Mouse (Mus musculus): ENCODE results near the gene C1galt1.

DNA sequence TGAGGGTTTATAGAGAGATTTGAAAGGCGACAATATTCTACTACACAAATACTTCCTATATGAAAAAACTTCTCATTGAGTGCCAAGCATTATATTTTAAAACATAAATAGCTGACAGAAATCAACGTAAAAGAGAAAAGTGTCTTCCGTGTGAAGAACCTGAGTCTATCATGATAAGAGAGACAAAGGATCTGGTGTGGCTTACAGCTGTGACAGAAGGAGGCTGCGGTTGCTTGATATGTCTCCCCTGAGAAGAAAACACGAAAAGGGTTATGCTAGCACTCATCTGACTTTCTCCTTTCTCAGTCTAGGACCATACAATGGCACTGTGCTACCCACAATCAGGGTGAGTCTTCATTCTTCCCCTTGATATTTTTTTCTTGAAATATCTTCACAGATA lies 51.7 kb downstream of the C1galt1 start:
- TF ChIP-seq JUND (conservative IDR thresholded peaks at IDR 0.05; ENCODE audit: low read depth, low read length) = no peak
- TF ChIP-seq EP300 (IDR thresholded peaks at IDR 0.05; ENCODE audit: low read length) = no peak
- no peak for TF ChIP-seq RCOR1 (conservative IDR thresholded peaks at IDR 0.05; ENCODE audit: low read depth, low read length)
- no peak for TF ChIP-seq POLR2A (IDR thresholded peaks at IDR 0.05; ENCODE audit: low read depth, low read length)
